Comparison of ENCODE assay signal across 8 mouse cellular contexts in genomic region chr12:12810159-12810885, GRCm38 (mm10).
DNase-seq lines count a peak whose midpoint lies in the region; ATAC-seq lines count a peak whose summit lies in the region.

No protein-coding gene starts in this region.

- peak overlapping the region; percentile 38 for H3K9ac ChIP-seq in embryonic facial prominence, embryonic 14.5 days (ENCODE audit: low read depth, low read length)

- DNase-seq in adrenal gland, postnatal 14 days: peak; percentile 93
- DNase-seq in embryonic facial prominence, embryonic 14.5 days (ENCODE audit: low spot score): peak; percentile 67
- DNase-seq in heart, adult 8-10 months (ENCODE audit: low spot score): peak; percentile 67
- peak; percentile 78 for DNase-seq in kidney, adult 18-20 months
- peak; percentile 33 to 40 for DNase-seq in left cerebral cortex, postnatal 14 days (ENCODE audit: low spot score in 2 of 2)
- peak; percentile 82 to 90 for DNase-seq in lung, postnatal 4 days
- DNase-seq in right cerebral cortex, postnatal 36 days (ENCODE audit: low spot score in 2 of 2): peak; percentile 19 to 25
- no peak for DNase-seq in adipocyte (ENCODE audit: low spot score)

- peak; percentile 58 for ATAC-seq in embryonic facial prominence, embryonic 14.5 days (ENCODE audit: low read depth)

- no peaks in the 10 kb centered on the region for H3K27me3 ChIP-seq in embryonic facial prominence, embryonic 14.5 days (replicated peaks; ENCODE audit: control insufficient read depth, insufficient read depth, low read length)

- H3K4me1 ChIP-seq in embryonic facial prominence, embryonic 14.5 days (ENCODE audit: control insufficient read depth, insufficient read depth, low read length): peaks cover 15% of the 10 kb centered on the region; the same call in 1 of the 2 replicates

- no peaks in the 10 kb centered on the region for H3K36me3 ChIP-seq in embryonic facial prominence, embryonic 14.5 days (ENCODE audit: control insufficient read depth, insufficient read depth, low read length)

- 10% methylated on average over 16 of the region's 16 CpGs for WGBS in embryonic facial prominence, embryonic 14.5 days

- no peaks in the 10 kb centered on the region for H3K9me3 ChIP-seq in embryonic facial prominence, embryonic 14.5 days (ENCODE audit: control insufficient read depth, low read length)

- H3K27ac ChIP-seq in embryonic facial prominence, embryonic 14.5 days (replicated peaks; ENCODE audit: low read depth, low read length): 0 out of 2 replicates have a peak overlapping the region, but pooled peaks have one; percentile 22

- peak overlapping the region; percentile 51 for H3K4me2 ChIP-seq in embryonic facial prominence, embryonic 14.5 days (ENCODE audit: low read depth, low read length)

- peak overlapping the region; percentile 18; the same call in 1 of the 2 replicates for H3K4me3 ChIP-seq in embryonic facial prominence, embryonic 14.5 days (ENCODE audit: low read depth, low read length)

- intact Hi-C loops in left cerebral cortex, postnatal 14 days (cut with DNase I): no loop called here
